Mouse (Mus musculus) spleen, postnatal 4 days (tissue): ENCODE data around the gene Marc1.
A peak's percentile ranks its signal among the peaks of the same experiment; 100 is the strongest.

Source experiments
- DNase-seq, 2 experiments: peaks; one replicate each; pipeline ENCODE4 v3.0.0; 2022; ENCODE audit warnings: low spot score in 2 of 2

Marc1 gene

DNA sequence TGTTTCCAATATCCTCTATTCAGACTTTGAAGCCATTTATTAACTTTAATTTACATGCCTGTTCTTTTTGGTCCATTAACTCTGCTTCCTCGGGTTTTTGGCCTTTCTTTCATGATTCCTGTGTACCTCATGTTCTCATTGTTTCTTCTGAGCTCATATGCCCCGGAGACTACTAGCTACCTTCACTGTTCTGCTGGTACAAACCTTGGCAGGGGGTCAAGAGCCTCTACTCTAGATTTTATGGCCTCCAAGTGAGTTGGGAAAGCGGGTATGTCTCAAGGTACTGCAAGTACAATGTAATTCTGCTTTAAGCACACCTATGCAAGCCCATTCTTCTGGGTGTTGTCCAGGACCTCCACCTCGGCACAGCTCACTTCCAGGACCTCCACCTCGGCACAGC lies 48.2 kb downstream of the Marc1 start:
- DNase-seq, result no peak

DNA sequence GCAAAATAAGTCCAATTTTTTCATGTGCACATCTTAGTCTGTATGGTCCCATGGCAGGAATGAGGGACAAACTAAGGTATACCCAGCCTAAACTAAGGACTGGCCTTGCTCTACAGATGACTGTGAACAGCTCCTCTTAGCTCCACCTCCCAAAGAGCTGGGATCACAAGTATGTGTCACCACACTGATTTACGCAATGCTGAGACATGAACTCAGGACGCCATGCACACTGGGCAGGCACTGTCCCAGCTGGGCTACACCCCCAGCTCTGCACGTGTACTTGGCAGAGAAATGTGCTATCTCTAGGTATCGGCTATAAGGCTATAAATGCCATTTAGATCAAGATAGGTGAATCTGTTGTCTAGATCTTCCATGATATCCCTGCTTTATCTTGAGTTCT lies 49.1 kb downstream of the Marc1 start:
- no peak for DNase-seq

DNA sequence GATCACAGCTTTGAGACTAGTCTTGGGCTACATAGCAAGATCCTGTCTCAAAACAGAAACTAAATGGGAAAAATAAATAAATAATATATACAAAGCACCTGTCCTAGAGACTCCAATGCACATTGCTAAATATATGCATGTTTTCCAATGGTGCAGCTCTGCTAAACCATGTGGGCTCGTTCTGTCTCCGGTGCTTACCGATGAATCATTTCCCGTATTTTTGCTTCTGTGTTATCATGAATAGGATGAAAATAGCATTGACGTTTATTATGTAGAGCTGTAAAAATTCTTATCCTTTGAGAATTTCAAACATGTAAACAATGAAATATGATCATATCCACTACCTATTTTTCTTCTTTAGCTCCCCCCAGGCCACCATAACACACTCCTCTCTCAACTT lies 58.4 kb downstream of the Marc1 start:
- DNase-seq, result no peak

DNA sequence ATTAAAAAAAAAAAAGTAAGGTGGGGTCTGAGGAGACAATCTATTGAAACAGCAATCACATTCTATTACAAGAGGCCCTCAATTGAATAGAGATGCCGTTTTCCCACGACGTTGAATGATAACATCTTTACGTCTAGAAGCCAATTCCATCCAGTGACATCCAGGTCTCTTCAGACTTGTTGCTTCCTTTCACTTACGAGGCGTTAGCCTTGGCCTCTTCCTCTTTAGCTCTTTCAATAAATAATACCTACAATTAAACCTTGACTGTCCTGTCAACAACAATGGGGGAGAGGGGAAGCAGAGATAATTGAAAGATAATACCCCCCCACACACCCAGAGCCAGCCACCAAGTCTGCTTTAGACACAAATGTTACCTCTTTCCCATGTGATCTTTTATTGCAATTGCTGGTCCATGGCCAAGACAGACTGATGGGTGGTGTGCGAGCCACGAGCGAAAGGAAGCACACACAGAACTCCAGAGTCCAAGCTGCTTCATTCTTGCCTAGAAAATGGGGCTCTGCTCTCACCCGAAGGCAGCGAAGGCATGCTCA lies 60.9 kb downstream of the Marc1 start:
- no peak for DNase-seq

DNA sequence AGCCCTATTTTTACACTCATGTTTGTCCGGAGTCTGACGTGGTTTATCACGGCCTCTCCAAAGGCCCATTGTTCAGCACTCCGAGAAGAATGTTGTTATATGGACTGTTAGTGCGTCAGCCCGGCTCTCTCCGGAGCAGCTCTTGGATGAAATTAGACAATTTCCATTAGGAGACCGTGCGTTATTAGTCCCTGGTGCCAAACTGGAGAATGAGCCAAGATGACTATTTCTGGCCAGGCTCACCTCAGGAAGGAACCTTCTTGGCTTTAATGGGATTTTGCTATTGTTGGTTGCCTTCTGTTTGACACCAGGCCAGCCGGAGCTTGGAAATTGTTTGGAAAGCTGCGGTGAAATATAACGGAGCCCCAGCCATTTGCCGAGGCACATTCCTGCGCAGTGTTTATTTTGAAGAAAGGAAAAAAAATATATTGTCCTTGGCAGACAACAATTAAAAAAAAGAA lies 62.4 kb downstream of the Marc1 start:
- DNase-seq, result no peak

DNA sequence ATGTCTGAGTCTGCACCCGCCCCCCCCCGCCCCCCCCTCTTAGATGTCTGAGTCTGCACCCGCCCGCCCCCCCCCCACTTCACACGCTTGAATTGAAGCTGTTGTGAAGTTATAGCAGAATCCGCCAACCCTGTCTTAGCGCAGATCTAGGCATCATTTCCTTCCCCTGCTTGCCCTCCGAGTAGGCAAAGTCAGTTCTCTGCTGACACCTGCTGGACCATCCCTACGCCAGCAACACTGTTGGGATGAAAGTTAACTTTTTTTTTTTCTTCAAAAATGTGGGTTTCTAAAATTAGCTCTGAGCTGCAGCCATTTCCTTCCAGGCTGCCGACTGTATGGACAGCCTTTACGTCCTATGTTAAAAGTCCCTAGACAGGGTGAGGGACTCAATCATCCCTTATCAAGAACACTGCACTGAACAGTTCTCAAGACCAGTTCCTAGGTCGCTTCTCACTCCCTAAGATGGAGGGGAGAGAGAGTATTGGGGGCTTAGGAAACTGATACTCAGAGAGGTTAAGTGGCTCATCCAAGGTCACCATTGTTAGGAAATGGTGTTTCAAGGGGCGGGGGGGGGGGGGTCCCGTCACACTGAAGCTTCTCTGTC lies 73.1 kb downstream of the Marc1 start:
- DNase-seq, result peak; percentile 53 to 73

DNA sequence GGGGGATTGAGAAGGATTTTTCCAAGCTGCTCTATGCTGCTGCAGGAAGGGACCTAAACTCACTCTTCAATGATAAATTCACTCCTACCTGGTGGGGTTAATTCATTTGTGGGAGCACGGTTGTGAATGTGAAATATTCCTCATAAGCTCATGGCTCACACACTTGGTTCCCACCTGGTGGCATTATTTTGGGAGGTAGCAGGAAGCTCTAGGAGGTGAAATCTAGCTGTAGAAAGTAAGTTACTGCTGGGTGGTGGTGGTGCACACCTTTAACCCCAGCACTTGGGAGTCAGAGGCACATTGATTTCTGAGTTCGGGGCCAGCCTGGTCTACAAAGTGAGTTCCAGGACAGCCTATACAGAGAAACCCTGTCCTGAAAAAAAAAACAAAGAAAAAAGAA lies 73.9 kb downstream of the Marc1 start:
- no peak for DNase-seq
